Mouse (Mus musculus): ENCODE measurements around the gene Wwc1. TPM values are rescaled to one million over a fixed set of nuclear protein-coding genes. Genes with fewer than 3 reads are reported as not detected.

Wwc1 gene
- polyA plus RNA-seq, 1 experiment from 2014 or later: 4.8 TPM

DNA sequence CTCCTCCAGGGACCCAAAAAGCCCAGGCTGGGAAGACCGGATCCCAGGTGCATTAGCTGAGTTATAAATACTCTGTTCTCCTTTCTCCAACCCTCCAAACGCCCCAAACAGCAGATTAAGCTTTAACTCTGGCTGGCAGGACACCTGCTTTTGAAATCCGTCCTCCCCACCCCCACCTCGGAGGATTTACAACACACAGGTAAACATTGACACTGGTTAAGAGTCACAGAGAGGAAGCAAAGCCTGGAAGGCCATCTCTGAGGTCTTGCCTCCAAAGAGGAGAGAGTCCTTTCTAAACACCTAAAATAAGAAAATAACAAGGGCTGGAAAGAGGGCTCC is 28.6 kb downstream of the Wwc1 start:
- no peaks in the 10 kb centered on the region for H3K9me3 ChIP-seq (replicated peaks; ENCODE audit: control insufficient read depth, low read length)
- no peak overlapping the region for H3K27ac ChIP-seq (replicated peaks; ENCODE audit: low read depth, low read length)
- H3K4me2 ChIP-seq (ENCODE audit: low read depth, low read length): no peak overlapping the region
- H3K4me3 ChIP-seq (ENCODE audit: low read depth, low read length): no peak overlapping the region
- no peaks in the 10 kb centered on the region for H3K27me3 ChIP-seq (ENCODE audit: control insufficient read depth, insufficient read depth, low read length)
- H3K4me1 ChIP-seq (ENCODE audit: control insufficient read depth, insufficient read depth, low read length): no peaks in the 10 kb centered on the region
- H3K9ac ChIP-seq (replicated peaks; ENCODE audit: low read length): no peak overlapping the region
- no peak for DNase-seq (ENCODE audit: low spot score)
- ATAC-seq (replicated peaks; ENCODE audit: insufficient number of reproducible peaks, low FRiP score, low TSS enrichment, low read depth): no peak
- 56% methylated on average over 4 of the region's 4 CpGs for WGBS
- H3K36me3 ChIP-seq (replicated peaks; ENCODE audit: control insufficient read depth, insufficient read depth, low read depth, low read length): no peaks in the 10 kb centered on the region

DNA sequence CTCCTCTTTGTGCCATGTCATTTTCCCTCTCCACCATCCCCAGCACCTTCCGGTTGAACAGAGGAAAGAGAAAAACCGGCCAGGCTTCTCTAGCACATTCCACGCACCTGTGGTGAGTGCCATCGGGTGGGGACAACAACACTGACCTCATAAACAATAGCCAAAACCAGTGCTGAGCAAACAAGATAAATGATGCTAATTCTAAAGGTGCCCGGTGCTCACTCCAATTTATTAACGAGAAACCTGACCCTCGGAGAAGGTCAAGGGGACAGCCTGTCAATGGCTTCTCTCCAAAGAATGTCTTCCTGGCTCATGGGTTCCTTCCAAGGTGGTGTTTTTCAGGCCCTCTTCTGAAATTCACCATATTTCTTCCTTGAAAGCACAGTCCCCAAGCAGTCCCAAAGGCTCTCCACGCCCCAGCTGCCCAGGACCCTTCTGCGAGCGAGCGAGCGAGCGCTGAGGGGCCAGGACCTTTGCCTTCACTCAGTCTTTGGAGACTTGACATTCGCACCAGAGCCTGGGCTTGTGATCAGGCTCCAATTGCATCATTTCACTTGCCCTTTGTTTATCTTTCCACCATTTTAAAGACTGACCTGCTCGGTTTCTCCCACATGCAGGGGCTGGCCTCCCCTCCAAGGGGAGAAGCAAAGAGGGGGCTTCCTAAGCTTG is 29.1 kb downstream of the Wwc1 start:
- Histone ChIP-seq H3K27ac (replicated peaks; ENCODE audit: low read depth, low read length) (no peak overlapping the region), H3K9ac (replicated peaks; ENCODE audit: low read length) (no peak overlapping the region), H3K9me3 (replicated peaks; ENCODE audit: control insufficient read depth, low read length) (no peaks in the 10 kb centered on the region), H3K4me3 (ENCODE audit: low read depth, low read length) (no peak overlapping the region), H3K27me3 (ENCODE audit: control insufficient read depth, insufficient read depth, low read length) (no peaks in the 10 kb centered on the region), H3K4me2 (ENCODE audit: low read depth, low read length) (no peak overlapping the region), H3K36me3 (replicated peaks; ENCODE audit: control insufficient read depth, insufficient read depth, low read depth, low read length) (no peaks in the 10 kb centered on the region), H3K4me1 (ENCODE audit: control insufficient read depth, insufficient read depth, low read length) (no peaks in the 10 kb centered on the region)
- ATAC-seq (replicated peaks; ENCODE audit: insufficient number of reproducible peaks, low FRiP score, low TSS enrichment, low read depth): no peak
- 70% methylated on average over 15 of the region's 15 CpGs for whole genome bisulfite sequencing
- DNase-seq (ENCODE audit: low spot score): no peak

DNA sequence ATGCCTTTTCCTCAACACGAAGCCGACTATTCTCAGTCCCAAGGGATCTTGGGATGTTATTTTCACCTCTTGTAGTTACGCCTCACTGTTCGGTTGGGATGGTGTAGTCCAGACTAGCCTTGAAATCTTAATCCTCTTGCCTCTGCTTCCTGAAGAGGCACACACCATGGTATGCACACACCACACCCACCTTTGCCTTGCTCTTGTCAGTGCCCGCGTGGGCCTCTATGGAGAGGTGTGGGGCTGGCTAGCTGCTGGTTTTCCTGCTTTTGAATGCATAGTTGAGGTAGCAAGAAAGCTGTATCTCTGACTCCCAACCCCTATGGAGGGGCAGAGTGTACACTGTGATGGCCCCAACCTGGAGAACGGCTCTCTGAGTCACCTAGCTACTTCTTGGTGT is 29.9 kb downstream of the Wwc1 start:
- 84% methylated on average over 7 of the region's 7 CpGs for WGBS
- no peak overlapping the region for H3K4me2 ChIP-seq (ENCODE audit: low read depth, low read length)
- no peak overlapping the region for H3K4me3 ChIP-seq (ENCODE audit: low read depth, low read length)
- H3K9ac ChIP-seq (replicated peaks; ENCODE audit: low read length): no peak overlapping the region
- no peaks in the 10 kb centered on the region for H3K4me1 ChIP-seq (ENCODE audit: control insufficient read depth, insufficient read depth, low read length)
- ATAC-seq (replicated peaks; ENCODE audit: insufficient number of reproducible peaks, low FRiP score, low TSS enrichment, low read depth): no peak
- no peaks in the 10 kb centered on the region for H3K36me3 ChIP-seq (replicated peaks; ENCODE audit: control insufficient read depth, insufficient read depth, low read depth, low read length)
- H3K27ac ChIP-seq (replicated peaks; ENCODE audit: low read depth, low read length): no peak overlapping the region
- DNase-seq (ENCODE audit: low spot score): no peak
- no peaks in the 10 kb centered on the region for H3K9me3 ChIP-seq (replicated peaks; ENCODE audit: control insufficient read depth, low read length)
- H3K27me3 ChIP-seq (ENCODE audit: control insufficient read depth, insufficient read depth, low read length): no peaks in the 10 kb centered on the region

DNA sequence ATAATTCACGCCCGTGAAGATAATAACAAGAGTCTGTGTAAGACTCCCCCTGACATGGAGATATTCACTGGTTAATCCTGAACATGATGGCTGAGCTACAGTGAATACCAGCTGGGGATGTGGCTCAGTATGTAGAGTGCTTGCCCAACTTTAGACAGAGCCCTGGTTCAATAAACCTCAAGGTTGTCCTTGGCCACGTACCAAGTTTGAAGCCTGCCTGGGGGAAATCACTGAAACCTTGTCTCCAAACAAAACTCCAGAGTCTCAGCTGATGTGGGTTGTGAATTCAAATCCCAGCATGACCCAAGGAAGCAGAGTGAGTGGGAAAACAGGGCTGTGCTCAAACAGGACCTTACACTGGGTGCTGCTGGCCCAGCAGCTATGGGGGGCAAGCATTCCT is 30.3 kb downstream of the Wwc1 start:
- Histone ChIP-seq H3K4me3 (ENCODE audit: low read depth, low read length) (no peak overlapping the region), H3K27ac (replicated peaks; ENCODE audit: low read depth, low read length) (no peak overlapping the region), H3K27me3 (ENCODE audit: control insufficient read depth, insufficient read depth, low read length) (no peaks in the 10 kb centered on the region), H3K9me3 (replicated peaks; ENCODE audit: control insufficient read depth, low read length) (no peaks in the 10 kb centered on the region), H3K36me3 (replicated peaks; ENCODE audit: control insufficient read depth, insufficient read depth, low read depth, low read length) (no peaks in the 10 kb centered on the region), H3K4me2 (ENCODE audit: low read depth, low read length) (no peak overlapping the region), H3K4me1 (ENCODE audit: control insufficient read depth, insufficient read depth, low read length) (no peaks in the 10 kb centered on the region), H3K9ac (replicated peaks; ENCODE audit: low read length) (no peak overlapping the region)
- DNase-seq (ENCODE audit: low spot score): no peak
- 86% methylated on average over 3 of the region's 3 CpGs for WGBS
- no peak for ATAC-seq (replicated peaks; ENCODE audit: insufficient number of reproducible peaks, low FRiP score, low TSS enrichment, low read depth)

DNA sequence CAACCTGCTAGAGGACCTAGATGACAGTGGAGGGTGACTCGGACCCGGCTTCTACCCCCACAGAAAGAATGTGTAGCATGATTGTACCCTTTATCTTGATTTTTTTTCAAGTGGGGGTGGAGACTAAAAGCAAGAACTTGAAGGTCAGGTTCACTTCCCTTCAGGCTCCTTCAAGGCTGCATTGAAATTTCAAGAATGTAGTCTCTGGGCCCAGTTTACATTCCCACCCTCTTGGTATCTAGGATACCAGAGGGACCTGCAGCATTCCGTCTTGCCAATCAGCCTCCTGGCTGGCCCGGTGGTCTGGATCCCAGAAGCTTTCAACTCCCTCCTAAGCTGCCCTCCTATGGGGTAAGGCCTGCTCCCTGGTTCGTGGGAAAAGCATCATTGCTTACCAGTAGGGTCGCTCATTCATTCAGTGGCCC is 31.9 kb downstream of the Wwc1 start:
- Histone ChIP-seq H3K36me3 (replicated peaks; ENCODE audit: control insufficient read depth, insufficient read depth, low read depth, low read length) (no peaks in the 10 kb centered on the region), H3K9ac (replicated peaks; ENCODE audit: low read length) (no peak overlapping the region), H3K27ac (replicated peaks; ENCODE audit: low read depth, low read length) (no peak overlapping the region; the same call in 1 of the 2 replicates), H3K4me3 (ENCODE audit: low read depth, low read length) (no peak overlapping the region), H3K4me1 (ENCODE audit: control insufficient read depth, insufficient read depth, low read length) (no peaks in the 10 kb centered on the region), H3K27me3 (ENCODE audit: control insufficient read depth, insufficient read depth, low read length) (no peaks in the 10 kb centered on the region), H3K4me2 (ENCODE audit: low read depth, low read length) (no peak overlapping the region), H3K9me3 (replicated peaks; ENCODE audit: control insufficient read depth, low read length) (no peaks in the 10 kb centered on the region)
- WGBS: 33% methylated on average over 6 of the region's 6 CpGs
- ATAC-seq (replicated peaks; ENCODE audit: insufficient number of reproducible peaks, low FRiP score, low TSS enrichment, low read depth) (peak; percentile 80), DNase-seq (ENCODE audit: low spot score) (peak; percentile 63)

DNA sequence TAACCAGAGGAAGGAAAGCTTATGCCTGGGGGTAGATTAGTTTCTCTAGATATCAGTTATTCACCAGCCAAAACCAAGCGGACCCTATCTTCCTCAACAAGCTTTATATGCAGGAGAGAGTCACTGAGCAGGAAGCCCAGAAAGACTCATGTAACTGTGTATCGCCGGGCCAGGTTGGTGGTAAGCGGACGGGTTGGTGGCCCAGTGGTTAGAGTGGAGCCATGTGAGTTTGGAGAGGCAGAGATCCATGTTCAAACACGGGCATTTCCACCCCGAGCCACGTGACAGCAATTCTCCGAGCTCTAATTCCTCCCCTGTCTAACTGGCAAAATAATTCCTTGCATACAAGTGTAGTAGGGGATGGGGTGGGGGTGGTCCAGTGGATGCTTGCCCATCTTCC is 32.4 kb downstream of the Wwc1 start:
- ATAC-seq (replicated peaks; ENCODE audit: insufficient number of reproducible peaks, low FRiP score, low TSS enrichment, low read depth): no peak
- Histone ChIP-seq H3K9me3 (replicated peaks; ENCODE audit: control insufficient read depth, low read length) (no peaks in the 10 kb centered on the region), H3K4me3 (ENCODE audit: low read depth, low read length) (no peak overlapping the region), H3K27me3 (ENCODE audit: control insufficient read depth, insufficient read depth, low read length) (no peaks in the 10 kb centered on the region), H3K4me1 (ENCODE audit: control insufficient read depth, insufficient read depth, low read length) (no peaks in the 10 kb centered on the region), H3K27ac (replicated peaks; ENCODE audit: low read depth, low read length) (no peak overlapping the region), H3K36me3 (replicated peaks; ENCODE audit: control insufficient read depth, insufficient read depth, low read depth, low read length) (no peaks in the 10 kb centered on the region), H3K4me2 (ENCODE audit: low read depth, low read length) (no peak overlapping the region), H3K9ac (replicated peaks; ENCODE audit: low read length) (no peak overlapping the region)
- 84% methylated on average over 9 of the region's 9 CpGs for WGBS
- no peak for DNase-seq (ENCODE audit: low spot score)

DNA sequence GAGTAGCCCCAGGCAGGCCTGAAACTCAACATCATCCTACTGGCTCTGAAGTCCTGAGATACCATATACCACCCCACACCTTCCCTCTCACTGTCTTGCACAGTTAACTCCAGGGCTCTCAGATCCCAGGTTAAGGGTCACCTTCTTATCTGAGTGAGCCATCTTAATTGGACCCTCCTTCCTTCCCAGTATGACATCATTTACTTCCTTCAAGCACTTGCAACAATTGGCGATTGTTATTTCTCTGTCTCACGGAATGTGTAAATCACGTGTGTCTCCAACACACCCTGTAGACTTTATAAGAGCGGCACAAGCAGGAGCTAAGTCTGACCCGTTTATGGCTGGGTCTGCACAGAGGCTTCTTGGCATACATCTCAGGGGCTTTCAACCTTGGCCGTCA is 35.1 kb downstream of the Wwc1 start:
- no peaks in the 10 kb centered on the region for H3K4me1 ChIP-seq (ENCODE audit: control insufficient read depth, insufficient read depth, low read length)
- no peaks in the 10 kb centered on the region for H3K9me3 ChIP-seq (replicated peaks; ENCODE audit: control insufficient read depth, low read length)
- H3K4me3 ChIP-seq (ENCODE audit: low read depth, low read length): no peak overlapping the region
- no peaks in the 10 kb centered on the region for H3K27me3 ChIP-seq (ENCODE audit: control insufficient read depth, insufficient read depth, low read length)
- no peak overlapping the region for H3K9ac ChIP-seq (replicated peaks; ENCODE audit: low read length)
- DNase-seq (ENCODE audit: low spot score): no peak
- no peak for ATAC-seq (replicated peaks; ENCODE audit: insufficient number of reproducible peaks, low FRiP score, low TSS enrichment, low read depth)
- H3K36me3 ChIP-seq (replicated peaks; ENCODE audit: control insufficient read depth, insufficient read depth, low read depth, low read length): no peaks in the 10 kb centered on the region
- no peak overlapping the region for H3K27ac ChIP-seq (replicated peaks; ENCODE audit: low read depth, low read length)
- H3K4me2 ChIP-seq (ENCODE audit: low read depth, low read length): no peak overlapping the region
- 65% methylated on average over 6 of the region's 6 CpGs for WGBS

DNA sequence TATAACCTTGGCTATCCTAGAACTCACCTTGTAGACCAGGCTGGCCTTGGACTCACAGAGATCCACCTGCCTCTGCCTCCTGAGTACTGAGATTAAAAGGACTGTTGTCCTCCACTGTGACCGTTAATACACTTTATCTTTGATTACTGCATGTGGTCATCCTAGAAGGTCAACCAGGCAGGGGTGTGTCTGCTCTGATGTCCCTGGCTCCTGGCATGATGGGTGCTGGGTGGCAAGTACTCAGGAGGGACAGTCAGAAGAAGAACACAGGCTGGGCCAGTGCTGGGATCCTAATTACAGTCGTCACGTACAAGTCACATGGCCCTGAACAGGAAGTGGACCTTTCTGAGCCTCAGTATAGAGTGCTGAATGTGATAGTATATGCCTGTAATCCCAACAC is 38.7 kb downstream of the Wwc1 start:
- Histone ChIP-seq H3K4me3 (ENCODE audit: low read depth, low read length) (no peak overlapping the region), H3K27me3 (ENCODE audit: control insufficient read depth, insufficient read depth, low read length) (no peaks in the 10 kb centered on the region), H3K9ac (replicated peaks; ENCODE audit: low read length) (no peak overlapping the region), H3K27ac (replicated peaks; ENCODE audit: low read depth, low read length) (no peak overlapping the region), H3K4me2 (ENCODE audit: low read depth, low read length) (no peak overlapping the region), H3K9me3 (replicated peaks; ENCODE audit: control insufficient read depth, low read length) (no peaks in the 10 kb centered on the region), H3K4me1 (ENCODE audit: control insufficient read depth, insufficient read depth, low read length) (no peaks in the 10 kb centered on the region), H3K36me3 (replicated peaks; ENCODE audit: control insufficient read depth, insufficient read depth, low read depth, low read length) (no peaks in the 10 kb centered on the region)
- DNase-seq (ENCODE audit: low spot score): no peak
- ATAC-seq (replicated peaks; ENCODE audit: insufficient number of reproducible peaks, low FRiP score, low TSS enrichment, low read depth): 0 out of 2 replicates have a peak, but pooled peaks have one; percentile 11
- 71% methylated on average over 3 of the region's 3 CpGs for WGBS
